Mouse (Mus musculus) gonadal fat pad, adult 2 months (tissue): Measurements from ENCODE around the gene Fam243. TPM values are rescaled to one million over a fixed set of nuclear protein-coding genes. Genes with fewer than 3 reads are reported as not detected.

Experiments used
- polyA plus RNA-seq: library from polyadenylated mRNA; depleted of rRNA; stranded (reverse); fragments of >200 nt; gene quantifications from 2 replicates; pipeline ENCODE4 v1.2.3, GENCODE M21; 2012; rRNA removed

Gene Fam243
- polyA plus RNA-seq, 1 experiment, result 0.80 TPM

Other genes starting within 250 kb of the Fam243 start
- gene Kcne2, start 29.1 kb downstream of the Fam243 start, polyA plus RNA-seq, result not detected in 2 replicates
- gene Smim11, start 20.2 kb downstream of the Fam243 start, polyA plus RNA-seq, result 14.4 and 20.0 TPM in 2 replicates
- gene Kcne1, start 38.0 kb upstream of the Fam243 start, polyA plus RNA-seq, result 0.03 and 0.24 TPM in 2 replicates
- 14.6 and 16.9 TPM in 2 replicates for gene Rcan1, start 149.4 kb upstream of the Fam243 start, polyA plus RNA-seq
- 3.2 and 4.6 TPM in 2 replicates for gene Clic6, start 164.3 kb upstream of the Fam243 start, polyA plus RNA-seq